Mouse (Mus musculus) adrenal gland, postnatal 4 days (tissue): ENCODE measurements around the gene Mamstr. TPM values are rescaled to one million over a fixed set of nuclear protein-coding genes. Genes with fewer than 3 reads are reported as not detected.

Source experiments
- DNase-seq, 2 experiments: peaks; one replicate each; pipeline ENCODE4 v3.0.0; 2021 to 2022; ENCODE audit warnings: low spot score in 2 of 2, mixed read lengths in 2 of 2
- long read RNA-seq, 2 experiments: library from polyadenylated mRNA; stranded (forward); transcript quantifications; one replicate each; pipeline ENCODE4 v2.0.0; 2021
- total RNA-seq, 2 experiments: library from RNA; stranded (reverse); gene quantifications; 2 replicates each; pipeline ENCODE4 v1.2.3; 2021

Gene Mamstr
- total RNA-seq, result 10 to 100 TPM; 11.5 to 14.2 TPM
- long read RNA-seq, experiment 1, partial matches to known transcripts, result 3 of 4 reads
- long read RNA-seq, experiment 1, other reads (novel, unspliced or antisense), result 1 of 4 reads
- long read RNA-seq, experiment 2, partial matches to known transcripts, result 2 of 3 reads
- long read RNA-seq, experiment 2, other reads (novel, unspliced or antisense), result 1 of 3 reads

DNA sequence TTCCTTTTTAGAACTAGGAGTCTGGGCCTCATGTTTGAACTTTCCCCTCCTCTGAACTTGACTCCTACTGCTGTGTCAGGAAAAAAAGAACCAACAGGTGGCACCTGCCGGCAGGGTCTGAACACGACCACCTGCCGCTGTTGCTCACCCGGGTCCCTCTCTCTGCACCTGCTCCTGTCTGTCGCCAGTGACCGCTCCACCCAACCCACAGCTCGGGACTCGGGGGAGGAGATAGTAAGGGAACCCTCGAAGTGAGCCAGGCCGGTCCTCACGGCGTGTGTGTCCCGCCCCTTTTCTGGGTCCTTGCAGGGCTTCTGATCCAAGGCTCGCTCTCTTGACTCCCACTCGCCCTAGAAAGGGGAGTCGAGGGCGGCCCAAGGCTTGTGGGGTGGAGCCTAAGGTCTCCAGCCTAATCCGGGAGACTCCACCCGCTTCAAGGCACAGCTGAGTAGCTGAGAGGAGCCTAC, at the start of gene Mamstr:
Gene Mamstr, plus strand, starts transcription at position 417 of the 467 bp plus-strand sequence.
- no peak for DNase-seq

DNA sequence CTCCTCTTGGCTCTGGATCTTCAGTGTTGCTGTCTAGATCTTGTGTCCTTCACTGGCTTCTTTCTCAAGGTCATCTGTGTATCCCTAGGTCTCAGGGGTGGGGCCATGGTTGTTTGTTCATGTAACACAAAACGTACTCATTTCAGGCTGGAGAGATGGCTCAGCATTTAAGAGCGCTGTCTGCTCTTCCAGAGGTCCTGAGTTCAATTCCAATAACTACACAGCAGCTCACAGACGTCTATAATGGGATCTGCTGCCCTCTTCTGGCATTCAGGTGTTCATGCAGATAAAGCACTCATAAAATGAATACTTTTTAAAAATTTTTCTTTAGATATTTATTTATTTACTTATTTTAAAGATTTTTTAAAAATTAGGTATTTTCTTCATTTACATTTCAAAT, 48.9 kb upstream of the Mamstr start:
- DNase-seq, result no peak

- no peak for DNase-seq
Measured at GRCm38 (mm10) chr7:45591880-45592279, 47.9 kb upstream of the Mamstr start.

DNA sequence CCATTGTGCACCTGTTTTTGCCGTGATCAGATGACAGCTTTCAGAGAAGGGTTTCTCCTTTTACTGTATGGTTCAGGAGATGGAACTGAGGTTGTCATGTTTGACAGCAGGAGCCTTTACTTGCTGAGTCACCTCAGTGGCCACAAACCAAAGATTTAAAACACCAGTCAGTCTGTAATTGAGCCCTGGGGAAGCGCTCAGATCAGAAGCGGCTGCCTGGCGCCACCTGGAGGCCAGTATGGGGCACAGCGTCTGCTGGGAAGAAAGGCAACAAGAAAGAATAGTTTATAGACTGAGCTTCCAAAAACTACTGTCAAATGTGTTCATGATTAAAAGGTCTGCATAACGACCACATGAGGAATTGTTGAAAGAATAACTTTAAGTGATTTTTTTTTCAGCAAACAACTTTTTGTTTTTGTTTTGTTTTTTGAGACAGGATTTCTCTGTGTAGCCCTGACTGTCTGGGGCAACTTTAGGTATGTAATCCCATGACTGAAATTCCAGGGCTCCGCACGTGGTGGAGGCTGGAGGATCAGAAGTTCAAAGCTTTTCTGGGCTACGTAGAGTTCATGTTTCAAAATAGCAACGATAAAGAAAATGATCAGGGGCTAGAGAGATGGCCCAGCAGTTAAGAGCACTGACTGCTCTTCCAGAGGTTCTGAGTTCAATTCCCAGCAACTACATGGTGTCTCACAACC, 46.5 kb upstream of the Mamstr start:
- peak in 1 of 2 experiments; percentile 43 for DNase-seq

GRCm38 (mm10) chr7:45595176-45595575, 44.6 kb upstream of the Mamstr start:
- DNase-seq, result no peak

DNA sequence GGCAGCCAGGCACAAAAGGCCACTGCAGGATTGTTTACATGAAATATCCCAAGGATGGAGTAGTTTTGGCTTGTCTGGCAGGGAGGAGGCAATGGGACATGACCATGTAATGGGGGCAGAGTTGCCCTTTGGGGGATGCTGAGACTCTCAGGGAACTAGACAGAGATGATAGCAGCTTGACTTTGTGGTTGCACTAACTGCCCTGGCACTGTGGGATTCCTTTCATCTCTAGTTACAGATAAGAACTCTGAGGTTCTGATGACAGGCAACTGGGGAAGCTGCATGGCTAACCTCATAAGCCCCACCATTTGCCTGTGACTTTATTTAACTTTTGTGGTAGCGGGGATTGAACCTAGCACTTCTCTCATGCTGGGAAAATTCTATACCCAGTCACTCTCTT, 43.7 kb upstream of the Mamstr start:
- no peak for DNase-seq

- DNase-seq, result no peak
Measured at GRCm38 (mm10) chr7:45597013-45597412, 42.8 kb upstream of the Mamstr start.

DNA sequence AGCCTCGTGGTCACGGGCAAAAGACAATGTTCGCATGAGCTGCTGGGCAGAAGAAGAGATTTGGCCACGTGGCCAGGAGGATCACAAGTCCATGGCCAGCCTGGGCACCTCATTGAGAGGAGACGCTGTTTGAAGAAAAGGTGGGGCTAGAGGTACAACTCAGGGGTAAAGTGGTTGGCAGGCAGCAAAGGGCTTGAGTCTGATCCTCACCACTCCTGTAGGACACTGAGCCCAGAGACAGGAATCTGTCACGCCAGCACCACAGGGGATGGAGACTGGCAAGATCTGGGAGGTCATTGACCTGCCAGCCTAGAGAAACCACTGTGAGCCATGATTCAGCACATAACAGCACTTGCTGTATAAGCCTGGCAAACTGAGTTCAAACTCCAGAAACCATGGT, 42.2 kb upstream of the Mamstr start:
- no peak for DNase-seq

DNA sequence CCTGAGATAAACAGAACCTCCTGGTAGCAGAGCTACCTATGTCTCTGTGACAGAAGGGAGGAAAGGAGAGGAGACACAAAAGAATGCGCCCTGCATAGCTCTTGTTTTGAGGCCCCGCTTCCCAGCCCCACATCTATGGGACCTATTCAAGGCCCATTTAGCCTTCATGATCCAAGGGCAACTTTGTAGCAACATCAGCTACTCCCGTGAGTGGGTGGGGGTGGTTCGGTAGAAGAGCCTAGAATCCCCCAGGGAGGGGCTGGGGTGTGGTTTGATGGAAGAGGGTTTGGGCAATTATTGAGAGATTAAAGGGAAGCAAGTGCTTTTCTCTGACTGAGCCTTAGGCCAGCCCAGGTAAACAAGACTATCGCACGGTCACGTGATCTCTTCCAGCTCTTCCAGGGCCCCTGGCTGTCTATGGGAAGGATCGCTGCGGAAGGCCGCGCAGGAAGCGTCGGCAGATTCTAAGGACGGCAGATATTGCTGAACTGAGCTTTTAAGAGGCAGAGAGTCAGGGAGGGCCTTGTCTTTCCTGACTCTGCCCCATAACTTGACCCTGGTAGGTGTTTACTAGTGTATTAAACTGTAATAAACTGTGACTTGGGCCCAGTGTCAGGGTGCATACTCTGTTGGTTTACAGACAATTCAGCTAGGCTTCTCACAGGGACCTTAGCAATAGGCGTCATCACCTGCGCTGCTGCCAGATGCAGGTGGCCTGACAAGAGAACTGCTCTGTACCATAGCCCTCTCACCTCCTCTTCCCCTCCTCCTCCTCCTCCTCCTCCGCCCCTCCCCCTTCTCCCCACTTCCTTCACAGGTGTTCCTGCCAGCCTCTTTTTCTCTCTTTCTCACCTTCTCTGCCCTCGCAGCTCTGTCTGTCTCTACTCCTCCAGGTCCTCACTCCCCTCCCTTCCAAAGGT, 40.6 kb upstream of the Mamstr start:
- DNase-seq, result no peak

DNA sequence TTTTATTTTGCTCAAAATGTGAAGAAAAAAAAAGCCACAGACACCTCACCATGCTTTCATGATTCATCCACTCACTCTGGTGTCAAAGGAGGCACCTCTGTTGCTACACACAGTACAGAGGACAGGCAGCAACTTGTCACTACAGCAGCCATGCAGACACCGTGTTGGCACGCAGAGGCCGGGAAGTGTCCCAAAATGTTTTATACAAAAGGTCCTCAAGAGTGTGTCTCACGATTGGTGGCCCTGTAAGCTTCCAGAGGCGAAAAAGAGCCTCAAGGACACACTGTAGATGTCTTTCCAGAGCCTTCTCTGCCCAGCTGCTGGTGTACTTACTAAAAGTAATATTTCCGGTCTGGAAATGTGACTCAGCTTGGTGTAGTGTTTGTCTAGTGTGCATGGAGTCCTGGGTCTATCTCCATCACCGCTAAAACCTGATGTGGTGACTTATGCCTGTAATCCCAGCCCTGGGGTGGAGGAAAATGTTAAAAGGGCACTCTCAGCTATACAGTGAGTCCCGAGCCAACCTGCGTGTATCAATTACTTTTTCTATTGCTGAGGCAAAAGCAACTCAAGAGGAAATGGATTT, 34.0 kb upstream of the Mamstr start:
- no peak for DNase-seq

GRCm38 (mm10) chr7:45609511-45609910, 30.3 kb upstream of the Mamstr start:
- no peak for DNase-seq

- no peak for DNase-seq
Measured at GRCm38 (mm10) chr7:45616277-45616676, 23.5 kb upstream of the Mamstr start.

DNA sequence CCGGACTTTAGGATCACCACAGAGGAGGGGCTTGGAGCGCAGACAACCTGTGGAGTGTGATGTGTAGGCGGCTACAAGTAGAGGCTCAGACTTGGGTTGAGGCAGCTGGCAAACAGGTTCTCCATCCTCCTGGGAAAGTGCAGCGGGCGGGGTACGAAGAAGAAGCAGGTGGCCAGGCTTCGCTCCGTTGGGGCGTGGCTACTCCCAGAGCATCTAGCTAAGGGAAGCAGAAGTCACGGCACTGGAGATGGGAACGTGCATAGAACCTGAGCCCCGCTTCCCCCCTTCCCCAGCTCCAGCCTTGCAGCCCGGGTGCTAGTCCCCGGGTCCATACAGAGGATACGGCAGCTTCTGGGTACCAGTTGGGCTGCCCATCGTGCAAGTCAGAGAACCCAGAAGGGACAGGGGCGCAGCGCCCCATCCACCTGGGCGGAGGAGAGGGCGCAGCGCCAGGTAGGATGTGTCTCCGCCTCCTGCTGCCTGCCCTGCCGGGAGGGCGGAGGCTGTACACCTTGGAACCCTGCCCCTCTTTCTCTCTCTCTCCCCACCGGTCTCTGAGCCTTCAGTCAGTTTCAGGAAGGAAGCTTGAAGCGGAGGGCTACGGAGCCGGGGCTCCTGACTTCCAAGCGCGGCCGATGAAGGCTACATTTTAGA, 22.6 kb upstream of the Mamstr start, which contains the start of gene Fut1:
Gene Fut1, plus strand, starts transcription at position 248 of the 654 bp plus-strand sequence.
- DNase-seq, result no peak

DNA sequence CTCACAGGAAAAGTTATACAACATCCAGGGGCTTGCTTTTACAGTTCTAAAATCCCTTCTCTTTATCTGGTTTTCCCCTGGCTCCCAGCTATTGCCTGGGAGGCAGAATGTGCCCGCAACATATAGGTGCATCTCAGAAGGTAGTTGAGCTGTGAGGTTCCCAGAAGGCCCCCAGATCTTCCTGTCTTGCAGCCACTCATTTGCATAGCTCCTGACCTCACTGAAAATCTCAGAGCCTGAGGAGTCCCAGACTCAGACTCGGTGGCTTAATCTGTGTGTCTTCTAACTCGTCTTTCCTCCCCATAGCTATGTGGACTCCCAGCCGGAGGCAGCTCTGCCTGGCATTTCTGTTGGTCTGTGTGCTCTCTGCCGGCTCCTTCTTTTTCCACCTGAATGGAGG, 21.5 kb upstream of the Mamstr start:
- no peak for DNase-seq

DNA sequence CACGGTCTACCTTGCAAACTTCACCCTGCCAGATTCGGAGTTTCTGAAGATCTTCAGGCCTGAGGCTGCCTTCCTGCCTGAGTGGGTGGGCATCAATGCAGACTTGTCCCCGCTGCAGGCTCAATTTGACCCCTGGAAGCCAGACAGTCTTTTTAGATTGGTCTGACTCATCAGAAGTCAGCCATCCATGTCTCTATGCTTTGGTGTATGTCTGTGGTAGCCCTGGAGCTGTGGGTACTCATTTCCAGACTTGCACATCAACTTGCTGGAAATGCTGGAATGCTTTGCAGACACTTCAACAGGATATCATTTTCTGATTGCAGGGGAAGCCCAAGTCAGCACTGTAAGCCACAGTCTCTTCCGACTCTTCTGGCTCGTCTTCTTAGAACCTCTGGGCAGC, 20.2 kb upstream of the Mamstr start:
- DNase-seq, result no peak

DNA sequence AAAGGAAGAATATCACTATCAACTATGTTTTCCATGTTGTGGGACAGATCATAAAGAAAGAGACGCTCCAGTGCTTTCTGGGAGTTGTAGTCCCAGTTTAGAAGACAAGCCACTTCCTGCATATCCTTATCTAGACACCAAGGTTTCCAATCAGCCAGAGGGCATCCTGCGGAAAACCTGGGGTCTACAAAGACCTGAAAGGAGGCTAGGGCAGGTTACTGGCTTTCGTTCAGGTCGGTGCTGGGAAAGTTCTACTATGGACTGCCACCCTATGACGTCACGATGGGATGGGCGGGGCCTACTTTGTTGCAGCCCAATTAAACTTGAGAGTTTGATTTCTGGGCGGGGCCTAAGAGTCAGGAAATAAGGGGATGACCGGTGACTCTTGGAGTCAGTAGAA, 18.3 kb upstream of the Mamstr start, which contains the start of gene Izumo1:
Gene Izumo1, plus strand, starts transcription at position 369 of the 400 bp plus-strand sequence.
- no peak for DNase-seq

DNA sequence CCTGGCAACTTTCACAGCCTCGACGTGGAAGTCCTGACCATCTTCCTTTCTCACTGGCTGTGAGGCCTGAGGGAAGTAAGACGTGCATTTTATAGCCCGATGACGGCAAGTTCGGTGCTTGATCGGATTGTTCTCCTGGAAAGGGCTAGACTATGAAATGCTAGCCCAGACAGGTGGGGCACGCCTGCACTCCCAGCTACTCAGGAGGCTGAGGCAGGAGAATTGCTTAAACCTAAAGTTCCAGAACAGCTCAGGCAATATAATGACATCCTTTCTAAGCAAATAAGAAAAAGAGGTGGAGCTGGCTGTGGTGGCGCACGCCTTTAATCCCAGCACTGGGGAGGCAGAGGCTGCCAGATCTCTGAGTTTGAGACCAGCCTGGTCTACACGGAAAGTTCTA, 16.3 kb upstream of the Mamstr start:
- DNase-seq, result no peak

GRCm38 (mm10) chr7:45624718-45625117, 15.1 kb upstream of the Mamstr start:
- no peak for DNase-seq

- DNase-seq, result no peak
Measured at GRCm38 (mm10) chr7:45625481-45625880, 14.3 kb upstream of the Mamstr start.

GRCm38 (mm10) chr7:45626571-45627076, 13.2 kb upstream of the Mamstr start:
- DNase-seq, result no peak

- DNase-seq, result no peak
Measured at GRCm38 (mm10) chr7:45627261-45627660, 12.5 kb upstream of the Mamstr start, which contains the start of gene Rasip1. Gene Rasip1, plus strand, starts transcription at chr7:45627488.
